In the genomic region with DNA sequence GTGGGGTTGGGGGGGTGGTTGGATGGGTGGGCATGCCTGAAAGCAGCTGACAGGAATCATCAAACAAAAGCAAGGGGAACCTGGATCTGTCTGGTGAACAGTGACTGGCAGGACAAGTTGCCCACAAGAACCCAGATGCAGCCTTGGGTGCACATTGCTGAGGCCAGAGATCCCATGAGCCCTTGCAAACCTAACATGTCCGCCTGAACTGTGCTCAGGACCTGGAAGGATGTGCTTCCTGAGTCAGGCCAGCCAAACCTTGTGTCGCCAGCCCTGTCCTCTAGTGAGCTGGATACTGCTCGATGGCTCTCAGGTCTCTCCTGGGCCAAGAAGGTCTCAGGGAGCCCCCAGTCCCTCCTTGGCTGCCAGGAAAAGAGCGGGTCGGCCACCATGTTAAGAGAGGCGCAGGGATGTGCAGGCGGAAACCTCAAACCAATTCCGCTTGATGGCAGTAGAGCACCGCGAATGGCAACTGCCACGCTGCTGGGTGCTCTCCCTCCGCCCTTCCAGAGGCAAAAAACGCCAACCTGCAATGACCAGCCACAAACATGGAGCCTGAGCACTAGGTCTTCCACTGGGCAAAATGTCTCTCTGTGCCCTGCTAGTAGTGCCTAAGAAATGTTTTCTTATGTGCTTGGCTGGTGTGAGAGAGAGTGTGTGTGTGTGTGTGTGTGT, we compare ENCODE assay signal across 8 mouse cellular contexts.
A peak's percentile ranks its signal among the peaks of the same experiment; 100 is the strongest.
DNase-seq lines count a peak whose midpoint lies in the region; ATAC-seq and TF ChIP-seq lines count a peak whose summit lies in the region.
"Not testable (repeated sequence)": the region's sequence is repeated elsewhere in the genome, so short reads cannot be mapped to it uniquely, and the experiment has no call there.

No protein-coding gene starts in this region.

- ATAC-seq in liver, postnatal 0 days; neural tube, embryonic 11.5 days (ENCODE audit: insufficient read depth, low FRiP score, low TSS enrichment); stomach, postnatal 0 days (ENCODE audit: low FRiP score, low TSS enrichment): not testable (repeated sequence)

- H3K9me3 ChIP-seq in liver, postnatal 0 days (ENCODE audit: low read length); neural tube, embryonic 11.5 days (ENCODE audit: control insufficient read depth, low read length); stomach, postnatal 0 days (ENCODE audit: control insufficient read depth, low read length): not testable (repeated sequence)

- 68% methylated on average over 7 of the region's 13 CpGs for WGBS in liver, postnatal 0 days (ENCODE audit: insufficient replicate concordance)
- 70% methylated on average over 10 of the region's 13 CpGs for WGBS in neural tube, embryonic 11.5 days
- WGBS in stomach, postnatal 0 days = 75% methylated on average over 9 of the region's 13 CpGs

- not testable (repeated sequence) for H3K27me3 ChIP-seq in liver, postnatal 0 days (ENCODE audit: insufficient read depth, low read length); neural tube, embryonic 11.5 days (ENCODE audit: control insufficient read depth, insufficient read depth, low read length); stomach, postnatal 0 days (ENCODE audit: control insufficient read depth, insufficient read depth, low read length)

- not testable (repeated sequence) for H3K9ac ChIP-seq in liver, postnatal 0 days (replicated peaks); neural tube, embryonic 11.5 days (ENCODE audit: low read length); stomach, postnatal 0 days (ENCODE audit: low read length)

- not testable (repeated sequence) for H3K27ac ChIP-seq in liver, postnatal 0 days (ENCODE audit: low read depth); neural tube, embryonic 11.5 days (ENCODE audit: low read depth, low read length); stomach, postnatal 0 days (replicated peaks)

- not testable (repeated sequence) for TF ChIP-seq EP300 in liver, postnatal 0 days (IDR thresholded peaks at IDR 0.05; ENCODE audit: low read depth); stomach, postnatal 0 days (optimal IDR thresholded peaks at IDR 0.05)

- TF ChIP-seq CTCF in liver, postnatal 0 days (IDR thresholded peaks at IDR 0.05; ENCODE audit: low read depth) = peak; percentile 42
- TF ChIP-seq CTCF in stomach, postnatal 0 days (IDR thresholded peaks at IDR 0.05; ENCODE audit: low read depth) = peak; percentile 37

- not testable (repeated sequence) for H3K4me3 ChIP-seq in liver, postnatal 0 days (ENCODE audit: low read depth, low read length); neural tube, embryonic 11.5 days (ENCODE audit: low read depth, low read length); stomach, postnatal 0 days (ENCODE audit: low read depth, low read length)

- not testable (repeated sequence) for H3K4me1 ChIP-seq in liver, postnatal 0 days (ENCODE audit: insufficient read depth); neural tube, embryonic 11.5 days (ENCODE audit: control insufficient read depth, insufficient read depth, low read length); stomach, postnatal 0 days (replicated peaks; ENCODE audit: control insufficient read depth, insufficient read depth)

- H3K36me3 ChIP-seq in liver, postnatal 0 days (replicated peaks; ENCODE audit: insufficient read depth, low read length); neural tube, embryonic 11.5 days (ENCODE audit: control insufficient read depth, insufficient read depth, low read length); stomach, postnatal 0 days (ENCODE audit: control insufficient read depth, insufficient read depth, low read length): not testable (repeated sequence)

- DNase-seq in CD4-positive, CD25-positive, alpha-beta regulatory T cell, adult 2 months (ENCODE audit: low read depth, low spot score) = peak; percentile 31
- DNase-seq in adrenal gland, adult 8-10 months = peak; percentile 73
- DNase-seq in embryo, embryonic 11.5 days (ENCODE audit: low read depth, low spot score) = peak; percentile 56
- DNase-seq in gastrocnemius, postnatal 25 days = peak; percentile 69
- DNase-seq in kidney, adult 11 months = peak; percentile 85
- DNase-seq in liver, postnatal 0 days = peak; percentile 17
- DNase-seq in neural tube, embryonic 11.5 days (ENCODE audit: low spot score) = peak; percentile 23
- peak; percentile 18 for DNase-seq in stomach, postnatal 0 days (ENCODE audit: low spot score)

- not testable (repeated sequence) for H3K4me2 ChIP-seq in liver, postnatal 0 days (ENCODE audit: low read depth, low read length); neural tube, embryonic 11.5 days (ENCODE audit: low read depth); stomach, postnatal 0 days (replicated peaks; ENCODE audit: low read depth)

Comparison
In these comparisons a context has a peak if more than half of its experiments do, and no peak if none do; other contexts are left out.
1. DNase-seq: peak in every context shown above with its lines; median percentile 85 in kidney, adult 11 months; 73 in adrenal gland, adult 8-10 months; 69 in gastrocnemius, postnatal 25 days; 56 in embryo, embryonic 11.5 days; 31 in CD4-positive, CD25-positive, alpha-beta regulatory T cell, adult 2 months; 23 in neural tube, embryonic 11.5 days; 18 in stomach, postnatal 0 days; 17 in liver, postnatal 0 days.